Mouse (Mus musculus): ENCODE data around the gene Fntb.
A peak's percentile ranks its signal among the peaks of the same experiment; 100 is the strongest.

Gene Fntb

DNA sequence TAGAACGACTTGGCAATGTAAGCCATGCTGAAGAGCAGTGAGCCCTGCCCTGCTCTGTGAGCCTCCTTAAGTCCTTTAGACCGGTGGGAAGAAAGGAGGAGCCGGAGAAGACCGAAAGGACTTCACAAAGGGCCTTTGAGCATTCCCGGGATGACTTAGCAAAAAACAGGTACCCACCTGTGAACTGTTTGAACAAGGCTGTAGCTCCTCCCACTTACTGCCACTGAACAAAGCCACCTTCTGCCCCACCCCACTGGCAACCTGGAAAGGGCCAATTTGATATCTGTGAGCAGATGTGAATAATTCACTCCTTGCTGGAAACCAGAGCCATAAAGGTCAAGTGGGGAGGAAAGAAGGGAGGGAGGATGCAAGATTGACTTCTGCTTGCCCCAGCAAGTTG, 30.0 kb downstream of the Fntb start, which contains the start of gene Gpx2:
Gene Gpx2 (minus strand): TSS at position 205 of the 400 bp plus-strand sequence.
- DNase-seq (ENCODE audit: low read depth, low spot score), result no peak

DNA sequence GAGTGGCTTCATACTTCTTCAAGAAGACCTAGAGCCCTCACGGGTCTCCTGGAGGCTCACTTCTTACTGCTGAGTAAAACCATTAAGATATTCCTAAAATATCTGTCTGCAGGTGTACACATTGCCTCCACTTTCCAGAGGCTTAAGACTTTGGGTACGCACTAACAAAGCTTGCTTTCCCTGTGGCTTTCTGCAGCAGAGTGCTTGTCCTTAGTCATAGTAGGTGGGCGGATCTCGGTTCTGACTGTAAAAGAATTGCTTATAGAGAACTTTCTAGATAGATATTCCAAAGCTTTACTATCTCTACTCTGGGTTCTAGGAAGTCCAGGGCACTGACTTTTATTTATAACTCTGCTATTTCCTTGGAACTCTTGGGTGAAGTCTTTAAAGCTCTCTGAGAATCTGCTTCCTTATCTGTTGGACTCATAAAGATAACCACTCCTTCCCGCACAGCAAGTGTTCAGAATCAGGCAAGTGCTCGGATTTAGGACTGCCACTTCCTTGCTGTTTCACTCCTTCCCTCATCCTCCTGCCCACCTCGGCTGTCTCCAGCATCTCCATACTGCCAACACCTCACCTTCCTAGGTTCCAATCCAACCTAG, 31.6 kb downstream of the Fntb start:
- DNase-seq (ENCODE audit: low read depth, low spot score), result peak; percentile 74

DNA sequence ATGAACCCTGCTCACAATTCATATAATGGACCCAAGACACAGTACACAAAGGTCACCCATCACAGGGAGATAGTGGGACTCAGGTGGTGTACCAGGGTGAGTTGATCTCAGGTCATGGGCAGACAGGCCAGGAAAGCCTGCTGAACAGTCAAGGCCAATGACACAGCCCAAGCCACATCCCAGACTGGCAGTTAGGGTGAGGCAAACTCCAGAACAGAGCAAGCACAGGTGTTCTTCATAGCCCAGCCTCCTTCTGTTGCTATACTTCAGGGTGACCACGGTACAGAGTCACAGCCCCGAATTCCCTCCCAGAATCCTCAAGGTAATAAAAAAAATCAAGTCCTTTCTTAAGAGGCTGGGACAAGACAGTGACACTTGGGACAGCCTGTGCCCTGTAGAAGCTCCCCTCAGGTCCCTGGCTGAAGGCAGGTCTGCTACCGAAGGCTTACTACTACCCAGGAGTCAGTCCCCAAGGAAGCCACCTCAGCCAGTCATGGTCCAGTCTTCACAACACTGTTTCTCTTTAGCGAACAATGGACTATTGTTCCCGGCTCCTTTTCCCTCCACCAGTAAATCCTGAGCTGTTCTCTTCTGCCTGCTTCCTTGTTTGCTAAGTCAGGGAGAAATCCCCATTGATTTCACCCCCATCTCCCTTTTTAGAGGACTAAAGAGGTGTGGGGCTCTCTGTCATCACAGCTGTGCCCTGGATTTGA, 32.8 kb downstream of the Fntb start:
- DNase-seq (ENCODE audit: low read depth, low spot score), result no peak

DNA sequence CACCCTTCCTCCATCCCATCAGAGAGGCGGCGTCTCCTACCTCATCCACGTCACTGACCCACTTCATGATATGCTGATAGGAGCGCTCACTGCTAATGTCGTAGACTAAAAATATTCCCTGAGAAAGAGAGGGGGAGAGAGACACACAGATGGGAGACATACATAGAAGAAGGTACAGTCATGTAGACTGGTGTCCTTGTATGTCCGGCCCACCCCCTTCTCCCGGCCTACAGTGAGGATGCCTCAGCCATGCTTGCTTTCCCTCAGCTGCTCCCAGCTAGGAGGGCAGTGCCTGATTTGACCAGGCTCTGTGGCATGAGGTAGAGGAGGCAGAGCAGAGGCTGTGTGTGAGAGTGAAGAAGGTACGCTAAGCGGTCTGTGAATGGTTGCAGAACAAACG, 37.6 kb downstream of the Fntb start:
- peak; percentile 71 for DNase-seq (ENCODE audit: low read depth, low spot score)

DNA sequence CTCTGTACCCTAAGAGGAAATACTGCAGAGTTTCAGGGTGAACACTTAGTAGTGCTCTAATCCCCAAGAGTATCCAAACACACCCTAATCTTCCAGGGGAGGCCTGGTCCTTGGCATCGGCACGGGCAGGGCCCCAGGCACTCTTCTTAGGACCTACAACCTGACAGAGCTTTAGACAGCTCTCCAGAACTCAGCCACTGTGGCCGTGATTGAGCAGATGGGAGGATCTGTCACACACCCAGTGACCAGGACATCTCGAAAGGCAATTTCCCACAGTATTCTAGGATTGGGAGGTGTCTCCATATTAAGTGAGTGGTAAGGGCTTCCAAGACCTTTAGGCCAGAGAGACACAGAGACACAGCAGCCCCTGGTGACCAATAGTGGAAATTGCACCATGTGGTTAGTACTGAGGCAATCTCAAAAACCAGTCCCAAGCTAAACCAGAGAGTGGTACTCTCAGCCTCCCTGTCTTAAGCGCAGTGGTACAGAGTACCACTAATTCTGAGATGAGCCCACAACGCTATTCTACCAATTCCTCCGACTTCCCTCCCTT, 38.4 kb downstream of the Fntb start:
- peak; percentile 88 for DNase-seq (ENCODE audit: low read depth, low spot score)

DNA sequence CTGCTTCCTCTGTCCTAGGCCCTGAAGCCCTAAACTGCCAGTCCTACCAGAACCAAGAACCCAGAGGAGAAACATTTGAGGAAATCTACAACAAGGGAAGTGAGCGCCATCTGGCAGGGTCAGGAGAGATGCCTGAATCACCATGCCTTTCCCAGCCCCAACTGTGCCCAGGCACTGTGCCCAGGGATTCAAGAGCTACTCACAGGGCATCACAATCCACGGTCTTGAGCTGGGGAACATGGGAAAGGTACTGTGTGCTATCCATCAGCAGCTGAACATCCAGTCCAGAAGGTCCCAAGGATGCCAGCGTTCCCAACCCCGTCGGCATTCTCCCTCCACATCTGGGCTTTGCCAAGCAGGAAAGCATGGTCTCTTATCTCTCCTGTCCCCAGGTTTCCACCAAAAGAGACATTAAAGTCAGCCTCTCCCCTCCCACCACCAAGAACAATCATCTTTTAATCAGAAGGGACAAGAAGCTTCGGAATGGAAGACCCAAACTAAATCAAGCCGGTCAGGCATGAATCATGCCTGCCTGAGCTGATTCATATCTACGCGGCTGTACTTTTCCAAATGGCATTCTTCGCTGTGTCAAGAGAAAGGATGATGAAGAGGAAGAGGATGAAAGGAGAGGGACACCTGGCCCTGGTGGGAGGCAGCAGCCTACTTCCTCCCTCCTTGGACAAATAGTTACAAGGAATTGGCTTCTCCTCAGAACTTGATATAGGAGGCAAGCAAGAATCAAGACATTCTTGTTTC, 39.8 kb downstream of the Fntb start:
- peak; percentile 99 for DNase-seq (ENCODE audit: low read depth, low spot score)

DNA sequence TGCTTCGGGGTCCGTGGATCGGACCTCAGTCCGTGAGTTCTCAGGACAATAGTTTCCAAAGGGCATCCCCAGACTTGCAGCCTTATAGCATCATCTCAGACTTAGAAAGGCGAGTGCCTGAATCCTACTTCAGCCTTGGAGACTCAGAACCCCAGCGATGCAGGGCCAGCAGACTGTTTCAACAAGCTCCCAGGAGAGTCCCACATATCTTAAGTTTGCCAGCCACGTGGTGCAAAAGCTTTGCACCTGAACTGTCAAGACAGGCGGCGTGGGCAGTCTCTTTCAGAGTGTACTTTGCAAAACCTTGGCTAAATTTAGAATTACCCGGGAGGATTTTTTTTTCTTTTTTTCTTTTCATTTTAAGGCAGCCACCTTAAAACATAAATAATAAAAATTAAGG, 42.4 kb downstream of the Fntb start:
- DNase-seq (ENCODE audit: low read depth, low spot score), result peak; percentile 86

DNA sequence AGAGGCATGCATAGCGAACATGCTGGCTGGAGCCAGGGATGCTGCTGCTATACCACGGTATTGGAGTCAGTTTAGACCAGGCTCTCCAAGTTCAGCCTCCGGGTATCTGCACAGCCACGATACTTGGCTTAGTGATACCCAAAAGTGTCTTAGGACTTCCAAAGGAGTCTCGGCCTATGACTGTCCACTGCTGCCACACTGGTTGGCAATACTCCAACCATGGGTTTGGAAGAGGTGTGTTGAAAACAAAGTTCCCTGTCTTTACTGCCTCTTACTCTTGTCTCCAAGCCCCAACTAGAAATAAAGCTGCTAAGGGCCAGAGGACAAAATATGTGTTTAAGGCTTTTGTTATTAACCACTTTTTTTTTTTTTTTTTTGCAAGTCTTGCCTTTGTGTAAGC, 45.1 kb downstream of the Fntb start:
- DNase-seq (ENCODE audit: low read depth, low spot score), result no peak

DNA sequence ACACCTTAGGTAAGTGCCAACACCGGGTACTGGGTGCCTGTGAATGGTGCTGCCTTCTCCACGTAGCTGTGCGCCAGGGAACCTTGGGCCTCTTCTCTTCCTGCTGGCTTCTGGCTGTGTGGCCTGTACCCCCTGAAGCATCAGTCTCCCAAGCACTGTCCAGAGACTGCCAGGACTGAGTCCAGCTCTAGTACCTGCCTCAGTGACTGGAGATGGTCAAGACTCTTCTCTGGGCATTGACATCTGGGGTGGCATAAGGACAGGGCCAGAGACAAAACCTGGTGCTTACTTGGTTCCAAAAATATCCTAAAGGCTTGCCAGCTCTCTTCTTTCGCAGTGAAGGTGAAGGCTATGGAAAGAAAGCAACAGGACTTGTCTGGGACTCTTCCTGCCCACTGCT, 45.6 kb downstream of the Fntb start:
- peak; percentile 87 for DNase-seq (ENCODE audit: low read depth, low spot score)

DNA sequence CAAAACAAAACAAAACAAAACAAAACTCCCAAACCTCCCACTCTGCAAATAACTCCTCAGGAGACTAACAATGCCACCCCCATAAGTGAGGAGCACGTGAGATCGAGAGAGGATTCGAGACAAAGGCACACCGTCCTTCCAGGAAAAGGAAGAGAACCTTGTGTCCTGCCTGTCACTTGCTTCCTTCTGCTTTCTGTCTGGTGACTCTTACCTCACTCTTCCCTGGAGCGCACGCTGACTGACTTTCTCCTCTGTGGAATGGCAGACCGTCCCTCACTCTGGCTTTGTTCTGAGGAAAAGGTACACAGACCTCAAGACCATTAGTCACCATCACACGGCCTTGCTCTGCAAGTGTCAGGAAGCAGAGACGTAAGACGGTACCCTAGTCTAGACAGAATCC, 48.2 kb downstream of the Fntb start:
- no peak for DNase-seq (ENCODE audit: low read depth, low spot score)

DNA sequence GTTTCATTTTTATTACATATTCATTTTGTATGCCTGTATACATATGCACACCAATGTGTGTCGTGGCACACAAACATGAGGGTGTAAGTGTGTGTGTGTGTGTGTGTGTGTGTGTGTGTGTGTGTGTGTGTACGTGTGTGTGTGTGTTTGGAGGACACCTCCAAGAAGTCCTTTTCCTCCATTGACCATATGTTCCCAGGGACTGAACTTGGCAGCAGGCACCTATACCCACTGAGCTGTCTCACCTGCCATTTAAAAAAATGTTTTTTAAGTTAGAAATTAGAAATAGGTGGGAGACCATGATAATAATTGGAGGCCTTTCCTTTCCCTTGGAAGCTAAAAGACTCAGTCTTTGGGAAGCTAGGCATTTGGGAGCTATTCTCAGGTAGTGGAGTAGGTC, 48.7 kb downstream of the Fntb start:
- peak; percentile 76 for DNase-seq (ENCODE audit: low read depth, low spot score)

DNA sequence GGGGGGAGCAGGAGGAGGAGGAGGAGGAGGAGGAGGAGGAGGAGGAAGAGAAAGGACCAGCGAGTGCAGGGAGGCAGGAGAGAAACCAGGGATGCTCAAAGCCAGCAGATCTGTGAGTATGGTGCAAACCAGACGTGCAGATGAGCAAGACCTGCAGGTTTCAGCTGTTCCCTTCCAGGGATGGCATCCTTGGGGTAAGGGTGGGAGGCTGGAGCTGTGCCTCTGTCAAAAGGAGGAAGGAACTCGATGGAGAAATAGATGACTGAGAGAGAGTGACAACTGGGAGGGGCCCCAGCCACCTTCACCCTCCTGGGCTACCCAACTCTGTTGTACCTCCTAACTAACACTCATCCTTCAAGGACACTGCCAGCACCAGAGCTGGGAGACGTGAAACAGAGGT, 51.3 kb downstream of the Fntb start:
- DNase-seq (ENCODE audit: low read depth, low spot score), result peak; percentile 56

DNA sequence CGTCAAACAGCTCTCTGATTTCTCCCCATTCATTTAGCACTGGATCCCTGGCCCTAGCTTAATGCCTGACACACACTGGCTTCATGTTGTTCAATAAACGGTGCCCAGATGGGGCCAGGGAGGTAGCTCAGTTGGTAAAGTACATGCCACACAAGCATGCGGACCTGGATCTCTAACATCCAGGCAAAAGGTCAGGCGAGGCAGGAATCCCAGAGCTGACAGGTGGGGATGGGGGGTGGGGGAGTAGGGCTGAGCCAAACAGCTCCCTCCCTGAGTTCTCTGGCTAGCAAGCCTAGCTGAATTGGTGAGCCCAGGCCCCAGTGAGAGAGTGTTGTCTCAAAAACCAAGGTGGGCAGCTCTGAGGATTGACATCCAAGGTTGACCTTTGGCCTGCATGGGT, 51.8 kb downstream of the Fntb start:
- peak; percentile 90 for DNase-seq (ENCODE audit: low read depth, low spot score)

DNA sequence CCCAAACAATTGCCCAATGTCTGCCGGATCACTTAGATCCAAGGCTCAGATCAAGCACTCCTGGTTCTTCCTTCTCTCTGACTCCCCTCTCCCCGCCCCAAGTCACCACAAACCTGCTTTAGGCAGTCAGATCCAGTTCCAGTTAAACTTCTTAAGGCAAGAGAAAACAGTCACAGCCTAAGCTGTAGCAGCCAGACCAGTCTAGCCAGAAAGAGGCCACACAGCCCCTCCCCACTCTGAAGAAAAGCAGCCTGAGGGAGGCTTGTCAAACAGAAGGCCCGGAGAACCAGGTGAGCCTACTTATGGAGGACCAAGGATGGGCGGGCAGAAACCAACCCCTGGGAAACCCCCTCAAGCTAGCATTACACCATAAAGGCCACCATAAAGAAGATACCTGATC, 52.7 kb downstream of the Fntb start:
- DNase-seq (ENCODE audit: low read depth, low spot score), result no peak

DNA sequence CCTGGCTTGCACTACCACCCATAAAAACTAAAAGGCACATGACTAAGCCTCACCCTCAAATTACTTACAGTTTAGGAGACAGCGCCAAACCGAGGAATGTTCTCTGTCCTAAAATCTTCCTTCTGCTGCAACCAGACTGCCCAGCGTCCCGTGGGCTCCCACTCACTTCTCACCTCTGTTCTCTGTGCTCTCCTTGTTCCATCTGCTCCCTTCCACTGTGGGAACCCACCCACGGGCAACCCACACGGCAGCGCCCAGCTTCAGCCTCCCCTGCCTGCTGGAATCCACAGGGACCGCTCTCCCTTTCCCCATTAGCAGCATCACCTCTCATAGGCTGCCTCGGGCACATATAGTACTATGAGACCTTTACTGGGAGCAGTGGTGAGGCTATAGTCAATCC, 53.5 kb downstream of the Fntb start:
- peak; percentile 87 for DNase-seq (ENCODE audit: low read depth, low spot score)

DNA sequence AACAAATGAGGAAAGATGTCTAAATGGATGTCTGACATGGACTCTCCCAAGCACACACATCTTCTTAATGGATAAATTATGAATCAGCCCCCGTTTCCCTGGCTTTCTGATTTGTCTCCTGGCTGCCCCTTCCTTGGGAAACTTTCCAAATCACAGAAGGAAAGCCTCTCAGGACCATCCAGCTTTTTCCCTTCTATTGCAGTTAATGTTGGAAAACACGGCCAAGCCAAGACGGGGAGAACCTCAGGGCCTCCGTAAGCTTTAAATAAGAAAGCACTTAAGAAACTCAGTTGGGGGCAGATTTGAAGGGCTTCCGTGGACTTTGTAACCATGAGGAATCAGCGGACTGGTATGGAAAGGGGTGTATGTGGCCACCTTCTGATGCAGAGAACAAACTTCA, 54.4 kb downstream of the Fntb start:
- no peak for DNase-seq (ENCODE audit: low read depth, low spot score)

DNA sequence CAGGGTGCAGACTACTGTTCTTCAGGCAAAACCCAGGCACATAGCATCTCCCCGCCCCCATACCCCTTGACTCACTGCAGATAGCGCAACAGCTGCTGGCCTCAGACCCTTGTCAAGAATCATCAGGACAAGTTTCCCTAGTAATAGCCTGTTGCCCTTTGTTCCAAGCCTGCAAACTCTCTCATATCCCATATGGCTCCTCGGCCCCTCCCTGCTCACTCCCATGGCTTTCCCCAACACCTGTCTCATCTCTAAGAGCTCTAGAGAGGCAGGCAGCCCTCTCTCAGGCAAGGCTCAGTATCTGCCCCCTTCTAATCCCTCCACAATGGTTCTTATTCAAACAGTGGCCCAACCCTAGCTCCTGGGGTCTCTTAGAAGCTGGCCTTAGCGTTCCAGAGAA, 55.2 kb downstream of the Fntb start:
- peak; percentile 74 for DNase-seq (ENCODE audit: low read depth, low spot score)

DNA sequence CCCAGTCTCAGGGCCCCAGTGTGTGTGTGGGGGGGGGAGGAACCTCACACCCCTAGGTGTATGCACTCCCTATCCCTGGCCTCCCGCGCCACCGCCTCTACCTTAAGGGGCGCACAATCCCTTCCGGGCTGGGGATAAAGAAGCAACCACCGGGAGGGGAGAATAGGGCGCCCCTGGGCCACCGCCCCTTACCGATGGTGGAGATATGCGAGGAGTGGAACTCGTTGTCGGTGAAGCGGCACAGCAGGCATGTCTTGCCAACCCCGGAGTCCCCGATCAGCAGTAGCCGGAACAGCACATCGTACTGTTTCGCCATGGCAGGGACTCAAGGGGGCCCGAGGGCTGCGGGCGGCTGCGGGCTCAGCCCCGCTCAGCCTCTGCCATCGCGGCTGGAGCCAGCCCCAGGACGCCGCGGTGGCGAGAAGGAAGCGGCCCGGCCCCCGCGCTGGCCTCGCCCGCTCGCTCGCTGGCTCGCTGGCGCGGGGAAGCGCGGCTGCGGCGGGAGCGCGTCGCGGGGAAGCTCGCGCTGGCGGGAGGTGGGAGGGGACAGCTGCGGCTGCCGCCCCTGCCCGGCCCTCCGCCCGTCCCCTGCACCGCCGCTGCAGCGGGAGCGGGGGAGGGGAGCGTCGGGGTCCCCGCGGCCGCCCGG, 56.7 kb downstream of the Fntb start:
- DNase-seq (ENCODE audit: low read depth, low spot score), result peak; percentile 68

DNA sequence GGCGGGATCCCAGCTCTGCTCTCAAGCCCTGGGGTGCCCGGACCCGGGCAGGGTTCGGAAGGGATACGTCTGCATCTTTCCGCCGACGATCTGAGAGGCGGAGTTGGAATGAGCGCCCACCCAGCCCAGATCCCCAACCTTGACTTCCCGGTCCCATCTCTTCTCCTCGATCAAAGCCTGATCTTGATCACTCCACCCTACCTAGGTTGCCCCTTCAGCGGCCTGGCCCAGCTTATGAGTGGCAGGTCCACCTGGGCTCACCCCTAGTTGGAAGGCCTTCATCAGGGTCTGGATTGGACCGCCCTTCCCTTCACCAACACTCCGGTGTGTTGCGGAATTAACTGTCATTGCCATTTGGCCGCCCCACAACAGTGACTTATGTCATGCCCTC, 57.3 kb downstream of the Fntb start, which contains the start of gene Rab15:
Gene Rab15 (minus strand): TSS at position 258 of the 391 bp plus-strand sequence.
- peak; percentile 68 for DNase-seq (ENCODE audit: low read depth, low spot score)

DNA sequence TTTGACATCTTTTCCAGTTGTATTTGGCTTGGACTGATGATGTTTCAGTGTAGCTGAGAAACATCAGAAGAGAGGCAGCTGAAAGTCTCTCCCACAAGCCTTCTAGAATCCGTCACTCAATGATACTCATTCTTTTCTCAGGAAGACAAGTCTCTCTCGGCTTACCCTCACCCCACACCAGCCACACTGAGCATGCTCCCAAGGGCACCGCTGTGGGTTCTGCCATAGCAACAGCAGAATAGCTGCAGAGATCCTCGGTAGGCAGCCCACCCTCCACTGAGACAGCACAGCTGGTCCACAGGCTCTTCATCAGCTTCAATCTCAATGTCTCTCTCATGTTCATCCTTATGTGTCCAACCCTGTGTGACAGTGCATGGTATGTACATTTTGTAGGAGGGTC, 59.9 kb downstream of the Fntb start:
- peak; percentile 64 for DNase-seq (ENCODE audit: low read depth, low spot score)

DNA sequence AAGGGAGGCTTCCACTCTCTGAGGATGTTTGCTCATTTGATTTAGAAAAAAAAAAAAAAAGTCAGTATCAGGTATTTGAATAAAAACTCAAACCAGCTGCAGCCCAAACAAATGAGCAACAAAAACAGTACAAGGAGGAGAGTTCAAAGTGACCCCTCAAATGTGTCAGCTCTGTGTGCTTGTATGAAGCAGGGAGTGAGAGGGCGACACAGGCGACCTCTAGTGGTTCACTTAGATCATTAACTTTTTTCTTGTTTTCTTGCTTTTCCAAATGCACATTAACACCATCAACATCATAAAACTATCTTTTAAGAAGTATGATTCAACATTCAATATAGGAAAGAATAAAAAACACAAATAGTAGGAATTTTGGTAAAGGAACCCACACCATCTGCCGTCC, 67.3 kb downstream of the Fntb start:
- DNase-seq (ENCODE audit: low read depth, low spot score), result peak; percentile 88
